17 mouse cellular contexts compared by ENCODE assay signal in the genomic region with DNA sequence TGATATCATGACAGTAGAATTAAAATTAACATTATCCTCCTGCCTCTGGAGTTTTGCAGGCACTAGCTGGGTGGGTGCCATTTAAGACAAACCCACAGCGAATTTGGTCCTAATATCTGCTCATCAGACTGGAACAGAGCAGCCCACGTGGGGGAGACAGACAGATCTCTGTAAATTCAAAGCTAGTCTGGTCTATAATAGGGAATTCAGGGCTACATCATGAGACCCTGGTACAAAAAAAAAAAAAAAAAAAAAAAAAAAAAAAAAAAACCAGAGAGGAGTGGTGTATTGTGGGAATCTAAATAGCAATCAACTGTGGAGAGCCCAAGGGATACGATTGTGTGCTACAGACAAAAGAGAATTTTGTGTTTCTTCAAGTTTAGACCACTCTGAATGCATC.
"Had no signal": no experiment of that assay in that cellular context is flagged by ENCODE, and none has a peak within 500 bp of the region (broad histone marks: within the 10 kb centered on the region; RNA-seq: fewer than 3 reads in every experiment).

No protein-coding gene starts in this region.

- H3K9ac ChIP-seq: neural tube, embryonic 12.5 days; neural tube, embryonic 13.5 days; neural tube, embryonic 15.5 days; stomach, embryonic 15.5 days had no signal

- H3K4me3 ChIP-seq: neural tube, embryonic 12.5 days; neural tube, embryonic 13.5 days; neural tube, embryonic 15.5 days; stomach, embryonic 15.5 days had no signal

- H3K4me1 ChIP-seq: stomach, embryonic 15.5 days had no signal

- DNase-seq: retina, postnatal 1 day; right cerebral cortex, adult 18-20 months; right cerebral cortex, postnatal 14 days; right cerebral cortex, postnatal 25 days; right cerebral cortex, postnatal 4 days; spleen, adult 18-20 months; thymus, adult 18-20 months; thymus, adult 2 months; thymus, postnatal 14 days; thymus, postnatal 25 days; thymus, postnatal 36 days; thymus, postnatal 4 days had no signal

- H3K9me3 ChIP-seq: neural tube, embryonic 12.5 days; neural tube, embryonic 13.5 days; neural tube, embryonic 15.5 days; stomach, embryonic 15.5 days had no signal

- H3K36me3 ChIP-seq: neural tube, embryonic 12.5 days; neural tube, embryonic 13.5 days; neural tube, embryonic 15.5 days; stomach, embryonic 15.5 days had no signal

- H3K27ac ChIP-seq: neural tube, embryonic 12.5 days; neural tube, embryonic 13.5 days; neural tube, embryonic 15.5 days; stomach, embryonic 15.5 days; stomach, postnatal 0 days had no signal

- H3K27me3 ChIP-seq: neural tube, embryonic 12.5 days; stomach, embryonic 15.5 days had no signal
